Mouse (Mus musculus): Measurements from ENCODE around the gene Prrc2c. TPM values are rescaled to one million over a fixed set of nuclear protein-coding genes. Genes with fewer than 3 reads are reported as not detected.

Prrc2c gene
- 275 TPM for polyA plus RNA-seq (2017; shearing (Covaris generic))

DNA sequence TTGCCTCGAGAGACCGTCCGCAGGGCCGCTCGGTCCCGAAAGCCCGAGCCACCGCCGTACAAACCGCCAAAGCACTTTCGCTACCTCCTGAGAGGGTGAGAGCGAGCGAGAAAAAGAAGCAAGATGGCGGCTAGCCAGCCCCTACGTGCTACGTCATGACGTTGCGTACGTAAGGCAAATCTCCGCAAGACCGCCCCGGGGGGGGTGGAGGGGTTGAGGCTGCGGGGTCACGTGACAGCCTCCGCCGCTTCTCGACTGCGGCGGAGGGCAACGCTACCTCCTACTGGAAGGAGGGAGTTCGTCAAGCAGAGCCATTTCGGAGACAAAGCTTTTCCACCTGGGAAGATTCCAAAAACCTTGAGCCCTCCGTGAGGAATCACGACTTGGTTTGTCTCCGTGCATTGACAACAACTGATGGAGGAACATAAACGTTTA, at the start of gene Prrc2c:
TSS of gene Prrc2c (minus strand) at position 156 of the 435 bp plus-strand sequence.

GRCm38 (mm10) chr1:162658119-162658518, 82.2 kb downstream of the Prrc2c start, which contains the start of gene Myocos:
TSS of gene Myocos (minus strand) at chr1:162658219.

GRCm38 (mm10) chr1:162639051-162639750, 101.2 kb downstream of the Prrc2c start, which contains the start of gene Myoc:
TSS of gene Myoc (plus strand) at chr1:162639155.

Other genes with a start within 250 kb of the Prrc2c start
- gene Mettl13, start 192.0 kb downstream of the Prrc2c start, polyA plus RNA-seq (2017; shearing (Covaris generic)): 19.8 TPM
- gene Vamp4, start 170.0 kb downstream of the Prrc2c start, polyA plus RNA-seq (2017; shearing (Covaris generic)): 101 TPM
- gene Myoc, start 101.4 kb downstream of the Prrc2c start, polyA plus RNA-seq (2017; shearing (Covaris generic)): not detected
- gene Myocos, start 82.3 kb downstream of the Prrc2c start, polyA plus RNA-seq (2017; shearing (Covaris generic)): not detected
- not detected for gene Fmo4, start 73.4 kb upstream of the Prrc2c start, polyA plus RNA-seq (2017; shearing (Covaris generic))
- gene Fmo1, start 126.1 kb upstream of the Prrc2c start, polyA plus RNA-seq (2017; shearing (Covaris generic)): not detected
- gene Fmo2, start 158.2 kb upstream of the Prrc2c start, polyA plus RNA-seq (2017; shearing (Covaris generic)): not detected
- gene Fmo6, start 197.0 kb upstream of the Prrc2c start, polyA plus RNA-seq (2017; shearing (Covaris generic)): not detected
- gene Fmo3, start 244.0 kb upstream of the Prrc2c start, polyA plus RNA-seq (2017; shearing (Covaris generic)): not detected

All from activated CD4-positive, CD25-positive, alpha-beta regulatory T cell, adult 9 weeks (primary cell).